Mouse (Mus musculus) limb, embryonic 12.5 days (tissue): ENCODE results near the gene Nell1. TPM values are rescaled to one million over a fixed set of nuclear protein-coding genes. Genes with fewer than 3 reads are reported as not detected.

ENCODE experiments used
- ATAC-seq: fragments of 200-750 bp; cut with Nextera tagmentation; 2 replicates; pipeline ENCODE4 v1.8.0; 2017; ENCODE audit warnings: low read depth, moderate TSS enrichment; ENCODE audit not compliant: insufficient number of reproducible peaks, insufficient read depth, low FRiP score, low TSS enrichment
- H3K27ac ChIP-seq: fragments of 300-500 bp; sonication (generic); 2 replicates; pipeline ENCODE4 v1.5.1; 2016; ENCODE audit warnings: mild to moderate bottlenecking, moderate library complexity
- H3K27me3 ChIP-seq: fragments of 300-500 bp; sonication (generic); 2 replicates; pipeline ENCODE4 v1.6.1; 2016; ENCODE audit warnings: mild to moderate bottlenecking, moderate library complexity
- H3K36me3 ChIP-seq: fragments of 300-500 bp; sonication (generic); 2 replicates; pipeline ENCODE4 v1.6.1; 2016; ENCODE audit warnings: mild to moderate bottlenecking, moderate library complexity
- H3K4me1 ChIP-seq: fragments of 300-500 bp; sonication (generic); replicated peaks from 2 replicates; pipeline ENCODE4 v1.6.1; 2016
- H3K4me2 ChIP-seq: fragments of 300-500 bp; sonication (generic); 2 replicates; pipeline ENCODE4 v1.6.1; 2016; ENCODE audit warnings: mild to moderate bottlenecking, moderate library complexity
- H3K4me3 ChIP-seq: fragments of 300-500 bp; sonication (generic); replicated peaks from 2 replicates; pipeline ENCODE4 v1.5.1; 2016; ENCODE audit warnings: mild to moderate bottlenecking
- H3K9ac ChIP-seq: fragments of 300-500 bp; sonication (generic); replicated peaks from 2 replicates; pipeline ENCODE4 v1.6.1; 2016; ENCODE audit warnings: mild to moderate bottlenecking, moderate library complexity
- H3K9me3 ChIP-seq: fragments of 300-500 bp; sonication (generic); 2 replicates; pipeline ENCODE4 v1.6.1; 2016; ENCODE audit warnings: mild to moderate bottlenecking, moderate library complexity
- WGBS: fragments of 180-500 bp; shearing (Covaris S2); methylation state at CpG from one replicate; pipeline ENCODE4 v1.1.7; 2016; 5-methylcytosine and 5-hydroxymethylcytosine counted together
- polyA plus RNA-seq: library from polyadenylated mRNA; unstranded; fragments of >200 nt; fragmentation: Nextera tagmentation; extraction: Ambion mirVana; gene quantifications from 2 replicates; pipeline ENCODE4 v1.2.1, GENCODE M21; 2016

Nell1 gene
- polyA plus RNA-seq, 1 experiment from 2014 or later = 2.6 TPM

DNA sequence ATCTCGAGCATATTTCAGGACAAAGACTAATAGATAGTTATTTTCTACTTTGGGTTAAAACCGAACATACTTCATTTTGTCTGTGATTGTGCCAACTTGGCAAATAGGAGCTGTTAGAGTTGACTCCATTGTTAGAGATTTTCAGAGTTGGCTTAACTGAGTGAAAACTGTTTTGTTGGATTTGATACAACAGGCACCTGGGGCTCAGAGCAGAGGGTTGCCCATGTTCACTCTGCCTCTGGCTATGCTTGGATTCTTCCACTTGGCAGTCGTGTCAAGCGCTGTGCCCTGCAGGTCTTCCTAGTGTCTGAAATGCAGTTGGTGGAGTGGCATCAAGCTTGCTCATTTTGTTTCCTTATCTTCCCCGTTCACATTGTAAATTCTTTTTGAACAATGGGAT is 363.6 kb downstream of the Nell1 start:
- Histone ChIP-seq H3K36me3 (no peaks in the 10 kb centered on the region), H3K9ac (no peak overlapping the region), H3K9me3 (no peaks in the 10 kb centered on the region), H3K4me2 (no peak overlapping the region), H3K4me3 (no peak overlapping the region), H3K27ac (no peak overlapping the region), H3K4me1 (no peaks in the 10 kb centered on the region), H3K27me3 (no peaks in the 10 kb centered on the region)
- WGBS = 86% methylated on average over 5 of the region's 5 CpGs
- no peak for ATAC-seq

DNA sequence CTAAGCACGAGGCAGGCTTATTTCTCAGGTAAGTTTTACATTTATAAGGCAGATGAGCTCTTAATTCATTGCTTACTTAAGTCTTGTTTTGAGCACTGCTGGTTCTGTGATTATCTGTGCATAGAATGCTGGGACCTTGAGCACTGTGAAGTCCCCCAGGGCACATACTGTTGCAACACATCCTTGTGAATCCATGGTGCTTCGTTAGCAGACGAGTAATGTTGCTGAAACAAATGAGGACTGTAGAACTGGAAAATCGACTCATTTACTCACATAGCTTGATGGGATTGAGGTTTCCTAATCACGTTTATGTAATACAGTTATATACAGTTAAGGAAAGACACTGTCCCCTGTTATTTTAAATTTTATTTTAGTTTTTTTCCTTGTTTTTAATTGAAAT is 364.1 kb downstream of the Nell1 start:
- no peak overlapping the region for H3K4me2 ChIP-seq
- H3K9ac ChIP-seq = no peak overlapping the region
- WGBS = 70% methylated on average over 5 of the region's 5 CpGs
- H3K36me3 ChIP-seq = no peaks in the 10 kb centered on the region
- H3K4me3 ChIP-seq = no peak overlapping the region
- no peak for ATAC-seq
- no peaks in the 10 kb centered on the region for H3K4me1 ChIP-seq
- no peaks in the 10 kb centered on the region for H3K9me3 ChIP-seq
- no peak overlapping the region for H3K27ac ChIP-seq
- H3K27me3 ChIP-seq = no peaks in the 10 kb centered on the region

DNA sequence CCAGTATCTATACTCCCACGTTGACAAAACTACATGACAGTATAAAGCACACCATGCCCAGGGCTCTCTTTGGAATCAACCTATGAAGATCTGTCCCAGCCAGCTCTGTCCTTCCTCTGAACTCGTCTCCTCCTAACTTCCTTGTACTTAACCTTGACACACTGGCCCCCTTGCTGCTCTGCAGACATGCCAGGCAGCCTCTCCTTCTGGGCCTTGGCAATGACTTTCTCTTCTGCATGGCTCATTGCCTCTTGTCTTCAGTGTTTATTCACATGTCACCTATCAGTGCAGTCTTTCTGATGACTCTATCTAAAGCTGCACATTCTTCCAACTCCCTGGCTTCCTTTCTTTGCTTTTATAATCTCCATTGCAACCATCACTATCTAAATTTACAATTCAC is 376.9 kb downstream of the Nell1 start:
- Histone ChIP-seq H3K9me3 (no peaks in the 10 kb centered on the region), H3K27me3 (no peaks in the 10 kb centered on the region), H3K27ac (no peak overlapping the region), H3K4me1 (no peaks in the 10 kb centered on the region), H3K4me2 (no peak overlapping the region), H3K9ac (no peak overlapping the region), H3K36me3 (no peaks in the 10 kb centered on the region), H3K4me3 (no peak overlapping the region)
- no peak for ATAC-seq
- 53% methylated on average over 2 of the region's 2 CpGs for WGBS

DNA sequence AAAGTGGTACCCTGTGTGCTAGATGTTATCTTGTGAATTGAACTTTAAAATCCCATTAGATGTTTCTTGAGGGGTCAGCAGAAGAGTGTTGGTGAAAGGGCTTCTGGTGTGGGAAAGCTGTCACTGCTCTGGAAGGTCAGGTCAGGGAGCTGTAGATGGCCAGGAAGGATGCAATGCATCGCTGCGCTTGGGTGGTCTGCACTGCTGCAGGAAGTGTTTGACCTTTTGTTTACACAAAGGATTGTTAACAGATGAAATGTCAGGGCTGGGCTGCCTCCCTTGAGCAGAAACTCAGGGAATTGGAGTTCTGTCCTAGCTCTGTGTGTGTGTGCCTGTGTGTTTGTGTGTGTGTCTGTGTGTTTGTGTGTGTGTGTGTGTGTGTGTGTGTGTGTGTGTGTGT is 382.5 kb downstream of the Nell1 start:
- no peaks in the 10 kb centered on the region for H3K9me3 ChIP-seq
- no peak overlapping the region for H3K4me3 ChIP-seq
- ATAC-seq = no peak
- WGBS = 19% methylated on average over 2 of the region's 2 CpGs
- no peak overlapping the region for H3K9ac ChIP-seq
- H3K4me1 ChIP-seq = no peaks in the 10 kb centered on the region
- H3K4me2 ChIP-seq = no peak overlapping the region
- H3K36me3 ChIP-seq = no peaks in the 10 kb centered on the region
- H3K27ac ChIP-seq = no peak overlapping the region
- no peaks in the 10 kb centered on the region for H3K27me3 ChIP-seq

DNA sequence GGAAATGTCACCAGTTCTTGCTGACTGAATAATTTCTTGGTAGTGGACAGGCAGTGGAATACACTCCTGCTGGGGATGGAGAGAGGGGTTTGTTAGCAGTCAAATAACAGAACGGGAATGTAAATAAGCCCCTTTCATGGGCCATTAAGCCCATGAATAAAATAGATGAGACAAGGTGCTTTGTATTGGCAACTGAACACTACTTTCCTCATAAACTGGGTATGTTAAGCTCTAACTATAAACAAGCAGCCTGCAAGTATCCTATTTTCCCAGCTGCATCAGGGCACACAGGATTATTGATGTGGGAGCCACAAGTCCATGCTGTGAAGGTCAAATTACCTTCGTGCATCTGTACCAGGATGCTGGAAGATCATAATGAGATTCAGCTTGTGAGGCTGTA is 387.4 kb downstream of the Nell1 start:
- H3K4me2 ChIP-seq = no peak overlapping the region
- H3K9me3 ChIP-seq = no peaks in the 10 kb centered on the region
- H3K27me3 ChIP-seq = no peaks in the 10 kb centered on the region
- H3K27ac ChIP-seq = no peak overlapping the region
- no peak overlapping the region for H3K9ac ChIP-seq
- H3K36me3 ChIP-seq = no peaks in the 10 kb centered on the region
- H3K4me1 ChIP-seq = no peaks in the 10 kb centered on the region
- 25% methylated on average over 2 of the region's 2 CpGs for WGBS
- H3K4me3 ChIP-seq = no peak overlapping the region
- ATAC-seq = no peak

DNA sequence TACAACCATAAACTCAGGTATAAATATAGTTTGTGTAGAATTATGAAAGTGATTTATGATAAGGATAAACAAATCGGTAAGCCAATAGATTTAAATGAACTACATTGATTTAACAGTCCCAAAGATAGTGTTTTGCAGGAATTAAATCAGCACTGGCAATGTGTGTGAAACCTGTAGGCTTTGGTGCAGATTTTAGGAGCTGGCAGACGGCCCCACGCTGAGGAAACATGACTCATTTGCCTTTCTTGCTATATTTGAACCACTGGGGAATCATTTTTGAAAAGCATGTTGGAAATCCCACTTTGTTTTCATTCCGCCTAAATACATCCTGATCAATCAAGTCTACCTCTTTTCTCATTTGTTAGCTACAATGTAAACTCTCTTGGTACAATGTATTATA is 400.2 kb downstream of the Nell1 start:
- Histone ChIP-seq H3K4me3 (no peak overlapping the region), H3K36me3 (no peaks in the 10 kb centered on the region), H3K27me3 (no peaks in the 10 kb centered on the region), H3K9ac (no peak overlapping the region), H3K4me2 (no peak overlapping the region), H3K27ac (no peak overlapping the region), H3K9me3 (no peaks in the 10 kb centered on the region), H3K4me1 (no peaks in the 10 kb centered on the region)
- ATAC-seq = no peak
- 83% methylated on average over 4 of the region's 4 CpGs for WGBS

DNA sequence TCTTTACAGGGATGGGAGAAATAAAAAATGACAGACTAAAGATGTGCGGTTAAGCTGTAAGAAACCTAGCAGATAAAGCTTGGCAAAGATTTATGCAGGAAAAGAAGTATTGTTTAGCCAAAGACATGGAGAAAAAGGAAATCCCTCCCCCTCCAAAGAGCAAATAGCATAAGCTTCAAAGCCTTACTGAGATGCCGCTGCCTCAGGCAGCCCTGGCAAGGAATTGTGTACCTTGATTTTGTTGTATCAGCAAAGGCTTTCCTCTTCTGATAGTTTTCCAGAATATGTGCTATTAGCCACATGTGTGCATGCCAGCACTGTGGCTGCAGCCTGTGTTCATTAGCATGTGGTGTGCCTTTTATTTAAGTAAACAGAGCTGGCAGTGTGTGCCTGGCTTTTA is 435.8 kb downstream of the Nell1 start:
- no peak overlapping the region for H3K4me3 ChIP-seq
- H3K9ac ChIP-seq = no peak overlapping the region
- no peak overlapping the region for H3K27ac ChIP-seq
- no peaks in the 10 kb centered on the region for H3K9me3 ChIP-seq
- ATAC-seq = no peak
- H3K36me3 ChIP-seq = no peaks in the 10 kb centered on the region
- WGBS = 81% methylated on average over 2 of the region's 2 CpGs
- no peaks in the 10 kb centered on the region for H3K27me3 ChIP-seq
- H3K4me2 ChIP-seq = no peak overlapping the region
- peaks cover 7% of the 10 kb centered on the region; the same call in 1 of the 2 replicates for H3K4me1 ChIP-seq

DNA sequence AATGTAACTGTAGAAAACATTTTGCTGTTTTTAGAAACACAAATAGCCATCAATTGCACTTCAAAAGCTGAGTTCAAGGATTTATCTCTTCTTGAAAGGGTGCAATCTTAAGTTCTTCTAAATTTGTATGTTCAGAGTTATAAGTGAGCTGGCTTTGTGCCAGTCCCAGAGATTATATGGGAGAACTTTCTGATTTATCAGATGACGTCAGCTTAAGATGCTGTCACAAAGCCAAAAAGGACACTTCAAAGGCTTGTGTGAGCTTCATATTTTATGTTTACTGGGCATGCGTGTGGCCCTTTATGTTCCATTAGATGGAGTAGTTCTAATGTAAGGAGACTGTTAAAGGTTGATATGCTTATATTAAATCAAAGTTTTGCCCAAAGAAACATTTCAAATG is 445.3 kb downstream of the Nell1 start:
- no peaks in the 10 kb centered on the region for H3K9me3 ChIP-seq
- no peaks in the 10 kb centered on the region for H3K36me3 ChIP-seq
- no peak overlapping the region for H3K4me3 ChIP-seq
- H3K4me1 ChIP-seq = no peaks in the 10 kb centered on the region
- 73% methylated on average over 2 of the region's 2 CpGs for WGBS
- H3K27me3 ChIP-seq = no peaks in the 10 kb centered on the region
- H3K27ac ChIP-seq = no peak overlapping the region
- no peak overlapping the region for H3K4me2 ChIP-seq
- ATAC-seq = no peak
- no peak overlapping the region for H3K9ac ChIP-seq

DNA sequence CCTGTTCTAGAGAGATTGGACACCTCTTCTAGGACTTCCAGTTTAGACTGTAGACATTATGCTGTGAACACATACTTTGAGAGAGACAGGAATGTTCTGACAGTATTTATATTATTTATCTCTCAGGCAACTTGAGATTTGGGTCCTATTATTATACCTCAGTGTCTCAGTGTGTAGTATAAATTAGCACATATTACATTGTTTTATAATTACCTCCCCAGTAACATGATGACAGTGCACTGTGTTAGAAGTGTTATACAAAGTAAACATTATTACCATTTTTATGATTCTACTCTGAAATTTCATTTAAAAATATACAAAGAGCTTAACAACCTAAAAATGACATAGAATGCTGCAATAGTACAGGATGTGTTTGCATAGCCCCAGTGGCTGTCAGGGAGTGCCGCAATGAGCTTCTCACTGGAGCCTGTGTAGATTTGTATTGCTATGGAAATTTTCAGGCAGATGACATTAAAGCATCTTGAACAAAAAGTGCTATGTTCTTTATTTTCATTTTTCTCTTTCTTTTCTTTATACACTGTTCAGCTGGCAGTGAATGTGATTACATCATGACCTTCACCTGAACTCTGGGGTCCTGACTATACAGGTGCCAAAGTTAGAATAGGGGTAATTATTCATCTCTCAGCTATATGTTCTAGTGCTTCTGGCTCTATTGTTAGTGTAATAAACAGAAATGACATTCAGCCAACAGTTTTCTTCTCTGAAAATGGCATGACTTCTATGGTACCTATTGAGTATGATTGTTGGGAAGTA is 447.9 kb downstream of the Nell1 start:
- H3K27me3 ChIP-seq = no peaks in the 10 kb centered on the region
- no peak overlapping the region for H3K9ac ChIP-seq
- WGBS = 93% methylated on average over 1 of the region's 1 CpGs
- no peak overlapping the region for H3K4me2 ChIP-seq
- H3K36me3 ChIP-seq = no peaks in the 10 kb centered on the region
- no peaks in the 10 kb centered on the region for H3K4me1 ChIP-seq
- no peak overlapping the region for H3K27ac ChIP-seq
- ATAC-seq = no peak
- no peaks in the 10 kb centered on the region for H3K9me3 ChIP-seq
- H3K4me3 ChIP-seq = no peak overlapping the region

DNA sequence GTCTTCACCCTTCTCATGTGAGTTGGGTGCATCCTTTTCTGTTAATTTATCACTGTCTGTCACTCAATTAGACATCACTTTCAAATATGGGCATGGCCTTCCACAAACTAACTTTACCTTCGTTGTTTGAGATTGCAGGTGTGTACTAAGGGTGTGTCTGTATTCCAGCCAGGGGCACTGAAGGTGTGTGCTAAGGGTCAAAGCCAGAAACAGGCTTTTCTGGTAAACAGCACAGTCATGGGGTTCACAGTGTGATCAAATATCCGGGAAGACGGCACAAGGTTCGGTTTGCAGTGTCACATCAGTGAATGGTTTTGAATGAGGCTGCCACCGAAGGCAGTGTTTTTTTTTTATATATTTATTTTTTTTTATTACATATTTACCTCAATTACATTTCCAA is 455.1 kb downstream of the Nell1 start:
- WGBS = 87% methylated on average over 5 of the region's 5 CpGs
- H3K27me3 ChIP-seq = no peaks in the 10 kb centered on the region
- no peak for ATAC-seq

DNA sequence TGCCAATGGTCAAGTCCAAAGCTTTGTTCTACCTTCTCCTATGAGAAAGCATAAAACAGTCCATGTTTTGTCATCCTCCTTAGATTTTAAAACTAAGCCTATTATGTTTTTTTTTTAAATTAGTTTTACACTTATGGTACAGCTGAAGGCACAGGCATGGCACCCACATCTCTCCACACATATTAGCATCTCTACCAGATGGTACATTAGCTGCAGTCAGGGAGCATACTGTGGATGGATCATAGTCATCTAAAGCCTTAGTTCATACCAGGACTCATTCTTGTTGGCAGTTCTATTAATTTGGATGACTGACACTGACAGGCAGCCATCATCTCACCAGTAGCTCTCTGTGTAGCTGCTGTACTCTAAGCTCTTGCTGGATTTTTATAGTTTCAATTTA is 466.6 kb downstream of the Nell1 start:
- no peak for ATAC-seq

More for the DNA sequence above, 455.1 kb downstream of the Nell1 start:
- H3K4me1 ChIP-seq = no peaks in the 10 kb centered on the region
- no peak overlapping the region for H3K27ac ChIP-seq
- no peak overlapping the region for H3K9ac ChIP-seq
- H3K36me3 ChIP-seq = no peaks in the 10 kb centered on the region
- no peak overlapping the region for H3K4me2 ChIP-seq
- H3K9me3 ChIP-seq = no peaks in the 10 kb centered on the region
- no peak overlapping the region for H3K4me3 ChIP-seq

DNA sequence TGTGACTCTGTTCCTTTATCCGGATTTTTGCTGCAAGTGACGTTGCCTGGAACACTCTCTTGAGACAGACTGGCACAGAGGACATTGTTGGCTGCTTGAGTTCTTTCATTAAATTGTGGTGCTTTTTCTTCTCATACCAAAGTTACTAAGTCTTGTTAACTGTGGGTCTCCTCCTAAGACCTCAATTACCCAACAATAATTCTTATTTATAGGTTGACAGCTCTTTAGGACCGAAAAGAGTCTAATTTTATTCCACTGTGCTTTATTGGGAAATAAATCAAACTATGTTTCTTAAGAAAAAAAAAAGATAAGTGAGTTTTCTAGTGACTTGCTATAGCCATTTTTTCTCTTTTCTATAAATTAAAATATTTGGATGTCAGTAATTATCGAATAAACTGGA is 472.7 kb downstream of the Nell1 start:
- ATAC-seq = no peak
- no peak overlapping the region for H3K27ac ChIP-seq
- no peaks in the 10 kb centered on the region for H3K9me3 ChIP-seq
- no peaks in the 10 kb centered on the region for H3K36me3 ChIP-seq
- H3K4me2 ChIP-seq = no peak overlapping the region
- no peak overlapping the region for H3K9ac ChIP-seq
- H3K4me3 ChIP-seq = no peak overlapping the region
- 44% methylated on average over 4 of the region's 4 CpGs for WGBS
- H3K27me3 ChIP-seq = no peaks in the 10 kb centered on the region
- H3K4me1 ChIP-seq = no peaks in the 10 kb centered on the region

More for the DNA sequence above, 466.6 kb downstream of the Nell1 start:
- Histone ChIP-seq H3K9me3 (no peaks in the 10 kb centered on the region), H3K27ac (no peak overlapping the region), H3K4me1 (no peaks in the 10 kb centered on the region), H3K9ac (no peak overlapping the region), H3K4me3 (no peak overlapping the region), H3K36me3 (no peaks in the 10 kb centered on the region), H3K27me3 (no peaks in the 10 kb centered on the region), H3K4me2 (no peak overlapping the region)
